Mouse (Mus musculus): ENCODE results near the gene Rnd2. TPM values are rescaled to one million over a fixed set of nuclear protein-coding genes. Genes with fewer than 3 reads are reported as not detected.
A peak's percentile ranks its signal among the peaks of the same experiment; 100 is the strongest.
"Not testable (repeated sequence)": the region's sequence is repeated elsewhere in the genome, so short reads cannot be mapped to it uniquely, and the experiment has no call there.

Rnd2 gene
- total RNA-seq, 2 experiments from 2014 or later, result 1.00 to 3.9 TPM

DNA sequence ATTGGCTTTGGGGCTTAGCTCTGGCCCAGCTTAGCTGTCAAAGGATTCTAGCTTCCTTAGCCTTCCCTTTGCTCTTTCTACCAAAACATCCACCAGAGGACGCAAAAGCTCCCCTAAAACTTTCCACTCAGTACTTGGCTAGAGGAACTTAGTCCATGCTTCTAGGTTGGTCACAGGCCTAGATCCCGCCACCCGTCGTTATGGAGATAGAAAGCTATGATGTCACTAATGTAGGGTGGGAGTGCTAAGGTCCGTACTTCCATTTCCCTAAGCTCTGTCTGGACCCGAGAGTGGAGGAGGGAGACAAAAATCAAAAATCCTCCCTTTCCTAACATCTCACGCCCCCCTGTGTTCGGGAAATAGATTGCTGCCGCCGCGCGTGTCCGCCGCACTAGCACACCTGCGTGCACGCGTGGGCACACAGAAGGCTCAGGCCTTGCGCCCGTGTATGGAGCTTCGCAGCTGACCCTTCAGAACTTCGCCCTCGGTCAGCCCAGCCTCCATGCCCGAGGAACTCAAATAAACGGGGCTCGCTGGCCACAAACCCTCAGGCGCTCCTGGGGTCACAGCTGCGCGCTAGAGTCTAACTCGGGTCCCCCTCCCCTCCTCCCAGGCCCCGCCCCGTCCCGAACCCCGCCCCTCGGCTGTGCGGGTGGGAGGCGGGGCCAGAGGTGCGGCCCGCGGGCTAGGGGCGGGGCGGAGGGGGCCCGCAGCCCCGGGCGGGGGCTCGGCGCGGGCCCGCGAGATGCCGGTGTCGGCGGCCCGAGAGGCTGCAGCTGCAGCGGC is 2.9 kb downstream of the Rnd2 start:
- ATAC-seq (replicated peaks; ENCODE audit: poor library complexity), result peak; percentile 42

- ATAC-seq (replicated peaks; ENCODE audit: poor library complexity), result no peak
These were observed 3.5 kb downstream of the Rnd2 start for GRCm38 (mm10) chr11:101468263-101468688.

DNA sequence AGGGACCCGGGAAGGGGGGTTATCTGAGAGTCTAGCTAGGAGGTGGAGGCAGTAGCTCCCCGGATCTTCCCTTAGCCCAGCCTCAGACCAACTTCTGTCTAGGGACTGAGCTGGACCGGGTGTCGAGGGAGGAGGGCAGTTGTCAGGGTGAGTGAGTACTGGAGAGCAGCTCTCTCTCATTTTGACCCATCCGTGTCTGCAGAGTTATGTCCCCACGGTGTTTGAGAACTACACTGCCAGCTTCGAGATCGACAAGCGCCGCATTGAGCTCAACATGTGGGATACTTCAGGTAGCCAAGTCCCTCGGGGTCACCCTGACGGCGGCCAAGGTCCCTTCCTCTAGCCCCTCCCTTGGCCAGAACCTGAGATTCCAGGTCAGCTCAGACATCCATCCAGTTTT is 3.9 kb downstream of the Rnd2 start:
- ATAC-seq (replicated peaks; ENCODE audit: poor library complexity), result no peak

- no peak for ATAC-seq (replicated peaks; ENCODE audit: poor library complexity)
These were observed 4.4 kb downstream of the Rnd2 start for GRCm38 (mm10) chr11:101469155-101469554.

- ATAC-seq (replicated peaks; ENCODE audit: poor library complexity), result no peak
These were observed 5.4 kb downstream of the Rnd2 start for GRCm38 (mm10) chr11:101470206-101470605.

DNA sequence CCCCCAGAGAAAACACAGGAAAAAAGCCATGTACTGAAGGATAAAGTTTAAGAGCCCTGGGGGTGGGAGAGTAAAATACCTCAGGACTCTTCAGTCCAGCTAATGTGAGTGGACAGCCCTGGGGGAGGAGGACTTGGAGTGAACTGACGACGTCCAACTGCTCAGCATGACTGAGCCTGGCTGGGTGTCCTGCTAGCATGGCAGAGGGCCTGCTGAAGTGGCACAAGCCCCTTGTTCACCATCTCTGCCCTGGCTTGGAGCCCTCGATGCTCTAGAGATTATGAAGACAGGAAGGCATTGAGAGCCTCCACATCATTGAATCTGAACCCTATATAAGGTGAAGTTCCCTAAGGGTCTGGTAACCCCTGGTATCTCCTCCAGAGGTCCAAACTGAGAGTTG is 7.1 kb downstream of the Rnd2 start:
- ATAC-seq (replicated peaks; ENCODE audit: poor library complexity), result no peak

DNA sequence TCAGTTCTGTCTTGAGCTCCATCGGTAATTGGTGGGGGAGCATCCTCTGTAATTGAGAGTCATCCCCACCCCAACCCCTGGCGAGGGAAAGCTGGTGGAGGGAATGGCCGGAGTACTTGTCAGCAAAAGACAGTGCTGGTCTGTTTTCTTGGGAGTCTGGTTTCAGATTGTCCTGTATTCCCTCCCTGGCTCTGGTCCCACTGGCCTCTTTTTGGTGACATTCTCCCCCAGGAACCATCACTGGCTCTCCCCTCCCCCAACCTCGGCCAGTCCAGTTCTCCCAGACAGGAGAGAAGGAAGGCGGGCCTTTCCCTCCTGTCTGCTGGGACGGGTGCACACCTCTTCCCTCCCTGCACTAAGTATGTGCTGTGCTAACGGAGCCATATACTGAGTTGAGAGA is 7.5 kb downstream of the Rnd2 start:
- ATAC-seq (replicated peaks; ENCODE audit: poor library complexity), result no peak

- ATAC-seq (replicated peaks; ENCODE audit: poor library complexity), result not testable (repeated sequence)
These were observed 8.9 kb downstream of the Rnd2 start for GRCm38 (mm10) chr11:101473686-101474085.

DNA sequence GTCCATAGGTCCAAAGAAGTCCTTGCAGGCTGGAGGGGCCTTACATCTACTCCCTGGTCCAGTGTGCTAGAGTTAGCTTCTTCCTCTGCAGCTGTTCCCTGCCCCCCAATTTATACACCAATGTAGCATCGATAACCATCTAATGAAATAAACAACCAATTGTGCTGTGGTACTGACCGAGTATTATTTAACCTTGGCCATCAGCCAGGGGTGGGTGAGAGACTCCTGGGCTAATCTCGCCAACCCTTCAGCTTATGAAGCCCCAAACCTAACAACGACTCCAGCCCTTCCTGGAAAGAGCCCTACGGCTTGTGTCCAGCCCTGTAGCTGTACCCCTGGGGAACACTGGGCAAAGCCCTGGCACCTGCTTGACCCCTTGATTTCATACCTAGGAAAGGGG is 9.5 kb downstream of the Rnd2 start:
- no peak for ATAC-seq (replicated peaks; ENCODE audit: poor library complexity)

DNA sequence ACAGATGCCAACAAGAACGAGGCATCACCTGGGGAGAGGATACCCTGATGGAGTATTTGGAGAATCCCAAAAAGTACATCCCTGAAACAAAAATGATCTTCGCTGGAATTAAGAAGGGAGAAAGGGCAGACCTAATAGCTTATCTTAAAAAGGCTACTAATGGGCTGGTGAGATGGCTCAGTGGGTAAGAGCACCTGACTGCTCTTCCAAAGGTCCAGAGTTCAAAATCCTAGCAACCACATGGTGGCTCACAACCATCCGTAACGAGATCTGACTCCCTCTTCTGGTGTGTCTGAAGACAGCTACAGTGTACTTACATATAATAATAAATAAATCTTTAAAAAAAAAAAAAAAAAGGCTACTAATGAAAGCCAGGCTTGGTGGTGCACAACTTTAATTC is 11.6 kb downstream of the Rnd2 start:
- not testable (repeated sequence) for ATAC-seq (replicated peaks; ENCODE audit: poor library complexity)

GRCm38 (mm10) chr11:101477194-101477551 is 12.4 kb downstream of the Rnd2 start:
- no peak for ATAC-seq (replicated peaks; ENCODE audit: poor library complexity)

- ATAC-seq (replicated peaks; ENCODE audit: poor library complexity), result no peak
These were observed 12.9 kb downstream of the Rnd2 start for GRCm38 (mm10) chr11:101477552-101478211.

- ATAC-seq (replicated peaks; ENCODE audit: poor library complexity), result no peak
These were observed 14.4 kb downstream of the Rnd2 start for GRCm38 (mm10) chr11:101479171-101479635.

DNA sequence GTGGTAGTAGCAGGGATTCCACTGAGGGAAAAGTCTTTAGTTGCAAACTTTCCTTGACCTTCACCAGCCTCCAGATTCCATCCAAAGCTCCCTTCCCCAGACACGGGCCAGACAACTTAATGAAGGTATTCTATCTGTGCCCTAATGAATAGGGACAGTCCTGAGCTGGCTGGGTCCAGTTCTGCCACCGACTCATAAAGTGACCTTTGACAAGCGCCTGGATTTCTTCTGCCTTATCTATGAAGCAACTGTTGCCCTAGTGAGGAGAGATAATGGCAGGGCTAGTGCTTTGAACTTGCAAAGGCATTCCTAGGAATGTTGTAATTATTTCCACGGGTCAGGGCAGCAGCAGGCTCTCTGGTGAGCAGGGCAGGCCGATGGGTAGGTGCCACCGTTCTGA is 16.1 kb downstream of the Rnd2 start:
- no peak for ATAC-seq (replicated peaks; ENCODE audit: poor library complexity)

DNA sequence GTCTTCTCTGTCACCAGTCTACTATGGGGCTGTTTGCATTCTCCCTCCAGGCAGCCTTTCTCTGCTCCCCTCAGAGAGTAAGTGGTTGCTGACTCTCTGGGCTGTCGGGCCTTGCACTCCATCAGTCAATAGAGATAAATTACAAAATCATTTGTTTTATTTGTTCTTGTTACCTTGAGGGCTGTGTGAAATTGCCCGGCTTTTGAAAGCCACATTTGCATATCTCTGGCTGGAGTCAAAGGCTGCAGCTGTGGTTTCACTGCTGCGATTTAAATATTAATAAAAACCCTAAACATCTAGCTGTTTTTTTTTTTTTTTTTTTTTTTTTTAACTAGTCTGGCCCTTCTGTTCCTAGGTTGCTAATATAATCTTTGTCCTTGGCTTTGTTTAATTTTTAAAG is 19.0 kb downstream of the Rnd2 start:
- no peak for ATAC-seq (replicated peaks; ENCODE audit: poor library complexity)

DNA sequence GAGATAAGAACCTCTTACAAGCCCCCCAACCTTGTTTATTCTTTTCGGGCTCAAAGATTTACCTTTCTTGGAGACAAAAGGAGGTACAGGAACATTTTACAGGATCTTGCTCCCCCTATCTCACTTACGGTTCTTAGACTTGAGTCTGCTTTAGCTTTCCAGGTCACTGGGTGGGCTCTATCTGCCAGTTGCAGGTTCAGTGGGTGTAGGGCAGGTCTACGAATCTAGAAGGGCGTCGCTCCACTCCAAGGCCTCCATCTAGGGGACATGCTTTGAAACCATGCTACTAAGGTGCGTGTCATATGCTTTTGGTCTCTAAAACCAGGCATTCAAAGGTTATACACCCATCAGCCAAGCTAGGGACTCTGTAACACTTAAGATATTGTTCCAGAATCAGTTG is 19.4 kb downstream of the Rnd2 start:
- no peak for ATAC-seq (replicated peaks; ENCODE audit: poor library complexity)

DNA sequence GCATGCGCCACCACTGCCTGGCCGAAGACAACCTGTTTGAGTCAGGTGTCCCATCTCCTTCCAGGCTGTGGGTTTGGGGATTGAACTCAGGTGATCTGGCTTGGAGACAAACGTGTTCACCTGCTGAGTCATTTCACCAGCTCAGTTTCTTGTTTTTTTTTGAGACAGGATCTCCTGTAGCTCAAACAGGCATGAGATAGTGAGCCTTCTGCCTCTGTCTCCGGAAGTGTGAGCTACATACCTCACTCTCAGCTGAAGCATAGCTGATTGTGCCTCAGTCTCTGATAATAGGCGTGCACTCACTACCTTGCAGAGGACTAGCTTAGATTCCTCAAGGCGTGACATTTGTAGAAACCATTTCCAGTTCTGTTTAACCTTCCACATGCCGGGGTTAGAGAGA is 20.0 kb downstream of the Rnd2 start:
- ATAC-seq (replicated peaks; ENCODE audit: poor library complexity), result 0 out of 2 replicates have a peak, but pooled peaks have one; percentile 27

DNA sequence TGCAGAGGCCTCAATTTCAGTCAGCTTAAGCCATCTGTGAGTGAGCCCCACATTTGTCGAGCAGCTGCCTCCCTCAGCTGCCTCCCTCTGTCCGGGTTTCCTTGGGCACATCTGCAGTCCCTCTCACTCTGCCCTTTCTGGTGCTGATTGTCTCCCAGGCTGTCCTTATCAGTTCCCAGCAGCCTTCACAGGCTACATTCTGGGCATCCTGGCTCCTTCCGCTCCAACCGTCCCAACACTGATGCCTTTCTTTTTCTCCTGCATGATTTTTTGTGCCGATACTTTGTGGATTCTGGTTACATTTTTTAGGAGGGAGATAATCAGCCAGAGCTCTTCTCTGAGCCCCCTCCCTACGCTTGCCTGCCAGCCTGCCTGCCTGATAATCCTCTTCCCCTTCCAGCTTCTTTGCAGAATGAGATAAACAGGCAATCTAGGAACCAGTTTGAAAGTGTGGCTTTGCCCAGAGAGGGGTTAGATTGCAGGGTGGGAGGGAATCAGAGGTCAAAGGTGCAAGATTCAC is 20.8 kb downstream of the Rnd2 start:
- peak; percentile 95 for ATAC-seq (replicated peaks; ENCODE audit: poor library complexity)

DNA sequence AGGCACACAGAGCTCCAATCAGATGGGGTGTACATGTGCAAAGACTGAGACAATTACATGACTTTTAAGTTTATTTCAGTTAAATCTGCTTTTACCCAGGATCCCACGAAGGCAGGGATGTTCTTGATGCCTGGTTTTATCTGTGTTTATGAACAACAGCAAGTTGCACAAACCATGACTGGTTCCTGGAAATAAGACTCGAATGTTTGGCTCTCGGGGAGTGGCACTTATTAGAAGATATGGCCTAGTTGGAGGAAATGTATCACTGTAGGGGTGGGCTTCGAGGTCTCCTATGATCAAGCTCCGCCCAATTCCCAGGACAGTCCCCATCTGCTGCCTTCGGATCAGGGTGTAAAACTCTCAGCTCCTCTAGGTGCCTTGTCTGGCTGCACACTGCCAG is 21.3 kb downstream of the Rnd2 start:
- ATAC-seq (replicated peaks; ENCODE audit: poor library complexity), result 0 out of 2 replicates have a peak, but pooled peaks have one; percentile 2

GRCm38 (mm10) chr11:101506269-101506780 is 41.5 kb downstream of the Rnd2 start:
- ATAC-seq (replicated peaks; ENCODE audit: poor library complexity), result no peak

DNA sequence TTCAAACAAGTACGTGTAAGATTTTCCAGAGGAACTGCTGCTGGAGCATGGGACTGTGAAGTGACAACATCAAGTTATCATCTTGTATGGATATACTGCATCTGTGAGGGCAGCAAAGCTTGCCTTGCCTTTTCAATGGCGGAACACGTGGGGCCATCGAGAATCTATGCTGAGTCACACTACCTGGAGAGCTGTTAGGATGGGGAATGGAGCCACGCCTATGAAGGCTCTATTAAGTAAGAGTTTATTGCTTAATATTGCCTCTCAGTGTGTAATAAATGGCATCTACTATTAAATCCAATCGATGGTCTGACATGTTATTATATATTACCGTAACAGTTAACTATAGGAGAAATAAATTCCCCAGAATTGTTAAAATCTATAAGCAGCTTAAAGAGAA is 42.3 kb downstream of the Rnd2 start:
- ATAC-seq (replicated peaks; ENCODE audit: poor library complexity), result no peak

- no peak for ATAC-seq (replicated peaks; ENCODE audit: poor library complexity)
These were observed 54.1 kb downstream of the Rnd2 start for GRCm38 (mm10) chr11:101518937-101519336.

Data from megakaryocyte progenitor cell, adult 5-6 weeks (primary cell).